In the genomic region with DNA sequence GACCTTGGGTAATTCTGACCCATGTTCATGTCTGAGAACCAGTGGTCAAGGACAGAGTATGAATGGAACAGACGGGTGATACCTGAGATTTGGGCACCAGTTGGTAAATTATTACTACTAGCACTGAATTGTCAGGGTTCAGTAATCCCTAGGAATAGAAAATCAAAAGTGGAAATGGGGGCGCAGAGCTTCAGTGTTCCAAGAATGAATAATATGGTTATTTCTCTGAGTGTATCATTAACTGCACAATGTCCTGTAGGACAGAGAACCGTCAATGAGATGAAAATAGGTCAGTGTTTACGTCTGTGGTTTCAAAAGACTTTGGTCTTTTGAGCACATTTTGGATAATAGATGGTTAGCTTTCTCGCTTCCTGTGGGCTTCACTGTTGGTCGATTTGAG, we compare ENCODE assay signal across 18 mouse cellular contexts.
"Had no signal": no experiment of that assay in that cellular context is flagged by ENCODE, and none has a peak within 500 bp of the region (broad histone marks: within the 10 kb centered on the region; RNA-seq: fewer than 3 reads in every experiment).

No protein-coding gene starts in this region.

- H3K36me3 ChIP-seq: midbrain, embryonic 13.5 days; neural tube, embryonic 13.5 days; neural tube, embryonic 15.5 days had no signal

- H3K4me3 ChIP-seq: midbrain, embryonic 10.5 days; midbrain, embryonic 13.5 days; myocyte; neural tube, embryonic 13.5 days; neural tube, embryonic 15.5 days had no signal

- H3K27ac ChIP-seq: midbrain, embryonic 10.5 days; midbrain, embryonic 13.5 days; neural tube, embryonic 13.5 days; neural tube, embryonic 15.5 days had no signal

- DNase-seq: lung, adult 18-20 months; lung, embryonic 14.5 days; lung, postnatal 10 days; lung, postnatal 4 days; retina, postnatal 1 day; right cerebral cortex, adult 18-20 months; right cerebral cortex, postnatal 25 days; right cerebral cortex, postnatal 4 days; spleen, adult 18-20 months; thymus, adult 18-20 months; thymus, postnatal 14 days; thymus, postnatal 36 days had no signal

- H3K4me2 ChIP-seq: lung, embryonic 14.5 days; midbrain, embryonic 13.5 days; neural tube, embryonic 13.5 days; neural tube, embryonic 15.5 days had no signal

- ATAC-seq: midbrain, embryonic 13.5 days; midbrain, embryonic 16.5 days had no signal

- H3K27me3 ChIP-seq: midbrain, embryonic 13.5 days; neural tube, embryonic 13.5 days; neural tube, embryonic 15.5 days had no signal

- H3K9me3 ChIP-seq: midbrain, embryonic 10.5 days; neural tube, embryonic 15.5 days had no signal

- H3K9ac ChIP-seq: lung, embryonic 14.5 days; midbrain, embryonic 13.5 days; neural tube, embryonic 13.5 days; neural tube, embryonic 15.5 days had no signal
